Mouse (Mus musculus): ENCODE results near the gene Gm906. TPM values are rescaled to one million over a fixed set of nuclear protein-coding genes. Genes with fewer than 3 reads are reported as not detected.
"Not testable (repeated sequence)": the region's sequence is repeated elsewhere in the genome, so short reads cannot be mapped to it uniquely, and the experiment has no call there.

The Gm906 gene
- not detected for total RNA-seq (2021)
- long read RNA-seq, experiment 1, result 0 reads
- long read RNA-seq, experiment 2, result 0 reads

DNA sequence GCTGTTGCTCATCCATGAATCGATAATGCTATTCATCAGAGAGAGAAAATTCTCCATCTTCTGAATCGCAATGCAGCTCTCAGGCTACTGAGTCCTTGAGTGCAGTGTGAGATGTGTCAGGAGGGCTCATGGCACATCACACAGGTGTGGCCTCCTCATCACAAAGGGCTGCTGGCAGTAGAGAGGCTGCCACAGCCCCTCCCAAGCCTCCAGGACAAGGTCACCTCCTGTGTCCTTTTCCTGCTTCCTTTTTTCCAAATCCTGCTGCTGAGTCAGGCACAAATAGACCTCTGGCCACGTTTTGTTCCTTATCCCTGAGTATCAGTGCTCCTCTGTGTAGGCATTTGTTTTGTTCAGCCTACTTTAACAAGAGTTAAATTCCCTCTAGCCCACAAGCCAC, at the start of gene Gm906:
Gm906 (minus strand) TSS at position 101 of the 400 bp plus-strand sequence.
- DNase-seq, result not testable (repeated sequence)

DNA sequence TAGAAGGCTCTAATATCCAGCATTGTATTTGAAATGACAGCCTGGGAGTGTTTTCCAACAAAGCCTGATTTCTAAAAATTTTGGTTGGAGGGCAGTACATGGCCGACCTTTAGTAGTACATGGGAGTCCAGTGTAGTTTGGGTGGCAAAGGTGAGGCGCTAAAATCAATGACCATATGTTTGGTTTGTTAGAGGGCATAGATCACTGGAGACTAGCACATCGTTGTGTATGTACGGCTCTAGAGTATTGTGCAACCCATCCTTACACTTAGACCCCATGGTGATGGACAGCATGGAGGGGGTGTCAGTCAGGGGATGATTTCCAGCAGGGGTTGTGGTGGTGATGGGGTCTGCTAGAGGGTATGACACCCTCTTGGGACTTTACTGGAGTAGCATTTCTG, 33.2 kb upstream of the Gm906 start:
- DNase-seq, result not testable (repeated sequence)

- no peak for DNase-seq
Measured at GRCm38 (mm10) chr13:50236487-50236886, 13.6 kb downstream of the Gm906 start.

- not testable (repeated sequence) for DNase-seq
Measured at GRCm38 (mm10) chr13:50211842-50212241, 38.3 kb downstream of the Gm906 start.

DNA sequence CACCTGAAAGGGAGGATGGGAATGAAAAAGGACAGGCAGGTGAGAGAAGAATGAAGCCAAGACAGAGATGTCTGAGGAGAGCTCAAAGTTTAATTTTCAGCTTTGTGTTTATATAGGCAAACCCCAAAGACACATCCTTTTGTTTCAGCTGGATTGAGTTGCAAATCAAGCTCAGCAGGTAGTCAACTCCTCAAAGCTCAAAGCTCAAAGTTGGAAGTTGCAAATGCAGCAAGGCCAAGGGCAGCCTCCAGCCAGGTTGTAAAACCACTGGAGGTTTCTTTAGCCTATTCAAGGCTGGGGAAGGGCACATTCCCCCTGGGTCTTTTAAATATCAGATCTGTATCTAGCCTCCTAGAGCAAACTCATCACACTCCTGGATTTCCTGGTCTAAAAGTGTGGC, 39.9 kb downstream of the Gm906 start:
- not testable (repeated sequence) for DNase-seq

GRCm38 (mm10) chr13:50209651-50210050, 40.5 kb downstream of the Gm906 start:
- not testable (repeated sequence) for DNase-seq

DNA sequence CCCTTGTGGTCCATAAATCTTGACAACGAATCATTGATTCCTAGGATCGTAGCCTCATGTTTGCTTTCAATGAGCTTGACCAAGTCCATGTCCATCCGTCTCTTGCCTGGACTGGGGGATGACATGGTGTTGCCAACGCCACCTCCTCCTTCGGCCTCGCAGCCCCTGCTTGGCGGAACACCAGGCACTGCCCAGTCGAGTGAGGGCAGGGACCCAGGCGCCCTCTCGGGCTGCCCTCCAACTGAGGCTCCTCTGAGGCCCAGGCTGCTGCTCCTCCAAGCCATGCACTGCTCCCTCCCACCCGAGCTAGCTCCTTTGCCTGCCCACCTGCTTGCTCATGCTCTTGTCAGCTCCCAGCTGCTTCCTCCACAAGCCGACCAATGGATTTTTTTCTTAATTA, 42.1 kb downstream of the Gm906 start:
- DNase-seq, result no peak

DNA sequence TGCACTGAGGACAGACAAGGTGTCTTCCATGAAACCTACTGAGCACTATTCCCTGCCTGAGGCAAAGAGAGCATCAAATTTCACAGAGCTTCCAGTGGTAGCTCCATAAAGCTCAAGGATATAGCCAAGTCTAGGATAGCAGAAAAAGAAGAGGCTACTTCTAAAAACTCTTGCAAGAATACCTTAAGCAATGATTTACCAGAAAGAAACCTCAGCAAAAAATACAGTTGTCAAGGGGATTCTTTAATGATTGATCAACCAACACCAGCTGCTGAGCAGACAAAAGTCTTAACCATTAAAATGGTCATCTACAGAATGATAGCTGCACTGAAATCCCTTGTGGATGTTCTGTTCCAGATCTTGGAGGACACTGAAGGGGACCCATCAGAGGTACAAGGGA, 53.3 kb downstream of the Gm906 start:
- not testable (repeated sequence) for DNase-seq

Small RNA genes lying within 50 kb of the gene (microRNA-seq; reads per million reads assigned to microRNA genes)
- 0 reads per million in 2 experiments for gene Gm24017

Other genes with a start within 250 kb of the Gm906 start
- 10 to 100 TPM; 11.3 to 11.4 TPM for gene Fbxw17, start 167.6 kb upstream of the Gm906 start, total RNA-seq (2021)
- not detected for gene Gm47429, start 193.6 kb upstream of the Gm906 start, total RNA-seq (2021)
- gene Nutm2, start 217.0 kb upstream of the Gm906 start, total RNA-seq (2021), result not detected